Mouse (Mus musculus): ENCODE measurements around the gene Tbc1d17. TPM values are rescaled to one million over a fixed set of nuclear protein-coding genes. Genes with fewer than 3 reads are reported as not detected.

Gene Tbc1d17
- total and polyA plus RNA-seq, 2 experiments from 2014 or later: 98.5 to 103 TPM

DNA sequence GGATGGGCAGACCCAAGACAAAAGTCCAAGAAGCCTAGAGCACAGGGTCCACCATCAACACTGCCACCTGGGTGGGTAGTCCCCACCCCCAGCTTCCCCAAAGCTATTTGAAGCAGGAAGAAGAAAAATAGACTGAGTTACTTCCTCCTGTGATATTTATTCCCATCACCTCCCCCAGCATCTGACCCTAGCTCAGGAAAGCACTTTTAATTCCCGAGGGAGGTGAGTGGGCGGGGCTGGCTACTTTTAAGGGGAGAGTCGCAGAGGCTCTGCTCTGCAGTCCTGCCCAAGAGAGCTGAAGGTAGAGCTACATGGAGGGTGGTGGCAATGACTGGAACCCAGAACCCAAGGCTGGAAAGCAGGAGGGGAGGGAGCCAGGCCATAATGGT lies 12.9 kb downstream of the Tbc1d17 start:
- H3K4me3 ChIP-seq (ENCODE audit: low read length): no peak overlapping the region
- peaks cover 9% of the 10 kb centered on the region; the same call in 1 of the 2 replicates for H3K4me1 ChIP-seq (ENCODE audit: insufficient read depth, low read length)
- TF ChIP-seq CTCF (IDR thresholded peaks at IDR 0.05; ENCODE audit: low read depth): no peak
- ATAC-seq (no peak), DNase-seq (ENCODE audit: low spot score) (no peak)
- WGBS: 59% methylated on average over 3 of the region's 3 CpGs
- no peaks in the 10 kb centered on the region for H3K9me3 ChIP-seq (ENCODE audit: low read length)
- no peak overlapping the region for H3K4me2 ChIP-seq (ENCODE audit: low read depth, low read length)
- peaks cover 11% of the 10 kb centered on the region; the same call in 1 of the 2 replicates for H3K36me3 ChIP-seq (ENCODE audit: insufficient read depth, low read length)
- H3K9ac ChIP-seq (replicated peaks; ENCODE audit: low read length): no peak overlapping the region
- no peaks in the 10 kb centered on the region for H3K27me3 ChIP-seq (ENCODE audit: insufficient read depth, low read length)
- no peak overlapping the region for H3K27ac ChIP-seq

DNA sequence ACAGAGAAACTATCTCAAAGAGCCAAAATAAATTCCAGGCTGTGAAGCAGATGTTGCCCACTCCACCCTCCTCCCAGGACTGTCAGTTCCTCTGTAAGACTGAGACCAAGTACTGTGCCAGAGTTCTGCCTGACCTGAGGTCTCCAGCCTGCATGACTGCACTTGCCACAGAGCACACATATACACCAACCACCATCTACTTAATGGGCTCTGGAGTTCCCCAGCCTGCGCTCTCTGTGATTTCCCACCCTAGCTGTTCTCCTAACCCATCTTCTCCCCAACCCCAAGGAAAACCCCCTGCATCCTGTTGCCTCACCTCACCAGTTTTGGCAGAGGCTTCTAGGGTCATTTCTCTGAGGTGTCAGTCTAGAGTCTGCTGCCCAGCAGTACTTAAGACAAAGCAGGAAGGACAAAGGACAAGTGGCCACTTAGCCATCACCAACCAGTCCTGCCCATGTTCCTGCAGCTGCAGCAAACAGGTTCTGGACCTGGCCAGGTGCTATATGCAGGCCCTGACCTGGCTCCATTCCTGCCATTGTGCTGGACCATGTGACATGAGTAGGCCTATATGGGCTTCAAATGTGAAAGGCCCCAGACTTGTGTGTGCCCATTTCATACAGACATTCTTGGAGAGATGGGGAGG lies 13.4 kb downstream of the Tbc1d17 start:
- Histone ChIP-seq H3K9ac (replicated peaks; ENCODE audit: low read length) (no peak overlapping the region), H3K4me1 (ENCODE audit: insufficient read depth, low read length) (peaks cover 9% of the 10 kb centered on the region; the same call in 1 of the 2 replicates), H3K27ac (no peak overlapping the region), H3K9me3 (ENCODE audit: low read length) (no peaks in the 10 kb centered on the region), H3K4me3 (ENCODE audit: low read length) (no peak overlapping the region), H3K36me3 (ENCODE audit: insufficient read depth, low read length) (peaks cover 16% of the 10 kb centered on the region), H3K27me3 (ENCODE audit: insufficient read depth, low read length) (no peaks in the 10 kb centered on the region), H3K4me2 (ENCODE audit: low read depth, low read length) (no peak overlapping the region)
- DNase-seq (ENCODE audit: low spot score) (no peak), ATAC-seq (no peak)
- TF ChIP-seq CTCF (IDR thresholded peaks at IDR 0.05; ENCODE audit: low read depth): no peak
- WGBS: 79% methylated on average over 1 of the region's 1 CpGs

DNA sequence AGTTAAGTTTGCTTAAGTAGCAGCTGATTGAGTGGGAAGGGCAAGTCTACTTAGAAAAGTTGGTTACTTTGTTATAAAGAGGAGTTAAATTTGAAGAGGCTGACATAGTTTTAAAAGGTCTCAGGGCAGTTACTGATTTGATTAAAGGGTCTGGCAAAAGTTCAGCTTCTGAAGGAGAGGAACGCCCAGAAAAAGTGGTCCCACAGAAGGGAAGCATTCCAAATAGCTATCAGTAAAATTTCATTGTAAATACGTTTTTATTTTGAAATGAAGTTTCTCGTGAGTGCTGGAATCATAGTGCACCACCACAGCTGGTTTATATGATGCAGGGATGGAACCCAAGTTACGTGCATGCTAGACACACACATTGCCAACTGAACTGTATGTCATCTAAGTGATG lies 16.1 kb downstream of the Tbc1d17 start:
- no peak for ATAC-seq
- Histone ChIP-seq H3K4me2 (ENCODE audit: low read depth, low read length) (no peak overlapping the region), H3K9me3 (ENCODE audit: low read length) (no peaks in the 10 kb centered on the region), H3K36me3 (ENCODE audit: insufficient read depth, low read length) (peaks cover 35% of the 10 kb centered on the region), H3K4me1 (ENCODE audit: insufficient read depth, low read length) (no peaks in the 10 kb centered on the region), H3K27ac (no peak overlapping the region), H3K9ac (replicated peaks; ENCODE audit: low read length) (no peak overlapping the region), H3K27me3 (ENCODE audit: insufficient read depth, low read length) (no peaks in the 10 kb centered on the region), H3K4me3 (ENCODE audit: low read length) (no peak overlapping the region)
- DNase-seq (ENCODE audit: low spot score): no peak
- TF ChIP-seq CTCF (IDR thresholded peaks at IDR 0.05; ENCODE audit: low read depth): no peak
- WGBS: 80% methylated on average over 4 of the region's 4 CpGs

DNA sequence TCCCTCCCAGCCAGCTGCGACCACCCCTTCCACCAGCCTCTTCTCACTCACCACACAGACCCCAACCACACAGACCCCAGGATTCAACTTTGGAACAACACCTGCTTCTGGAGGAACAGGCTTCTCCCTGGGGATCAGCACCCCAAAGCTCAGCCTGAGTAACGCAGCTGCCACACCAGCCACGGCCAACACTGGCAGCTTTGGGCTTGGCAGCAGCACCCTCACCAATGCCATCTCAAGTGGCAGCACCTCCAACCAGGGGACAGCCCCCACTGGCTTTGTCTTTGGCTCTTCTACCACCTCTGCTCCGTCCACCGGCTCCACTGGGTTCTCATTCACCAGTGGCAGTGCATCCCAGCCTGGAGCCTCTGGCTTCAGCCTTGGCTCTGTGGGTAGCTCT lies 20.2 kb downstream of the Tbc1d17 start:
- no peak overlapping the region for H3K27ac ChIP-seq
- H3K4me1 ChIP-seq (ENCODE audit: insufficient read depth, low read length): no peaks in the 10 kb centered on the region
- H3K36me3 ChIP-seq (ENCODE audit: insufficient read depth, low read length): peaks cover 35% of the 10 kb centered on the region
- ATAC-seq (no peak), DNase-seq (ENCODE audit: low spot score) (no peak)
- no peaks in the 10 kb centered on the region for H3K9me3 ChIP-seq (ENCODE audit: low read length)
- 84% methylated on average over 5 of the region's 5 CpGs for WGBS
- TF ChIP-seq CTCF (IDR thresholded peaks at IDR 0.05; ENCODE audit: low read depth): no peak
- no peak overlapping the region for H3K4me2 ChIP-seq (ENCODE audit: low read depth, low read length)
- no peak overlapping the region for H3K9ac ChIP-seq (replicated peaks; ENCODE audit: low read length)
- H3K27me3 ChIP-seq (ENCODE audit: insufficient read depth, low read length): no peaks in the 10 kb centered on the region
- no peak overlapping the region for H3K4me3 ChIP-seq (ENCODE audit: low read length)

DNA sequence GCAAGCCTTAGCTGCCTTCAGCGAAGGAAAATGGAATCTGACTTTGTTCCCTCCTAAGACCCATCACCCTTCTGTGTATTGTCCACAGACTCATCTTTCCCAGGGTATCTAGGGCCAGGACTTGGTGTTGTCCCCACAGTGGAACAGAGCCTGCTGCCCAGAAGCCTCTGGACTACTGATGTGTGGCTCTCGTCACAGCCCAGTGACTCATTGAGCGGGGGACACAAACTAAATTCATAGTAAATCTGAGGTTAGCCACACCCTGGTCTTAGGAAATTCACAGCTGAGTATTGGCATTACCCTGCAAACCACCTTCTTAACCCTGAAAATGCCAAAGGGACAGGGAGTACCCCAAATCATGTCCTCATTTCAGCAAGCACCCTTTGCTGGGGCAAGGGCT lies 22.1 kb downstream of the Tbc1d17 start:
- H3K36me3 ChIP-seq (ENCODE audit: insufficient read depth, low read length): peaks cover 30% of the 10 kb centered on the region
- no peaks in the 10 kb centered on the region for H3K4me1 ChIP-seq (ENCODE audit: insufficient read depth, low read length)
- TF ChIP-seq CTCF (IDR thresholded peaks at IDR 0.05; ENCODE audit: low read depth): no peak
- H3K27ac ChIP-seq: no peak overlapping the region
- no peak overlapping the region for H3K4me3 ChIP-seq (ENCODE audit: low read length)
- WGBS: 85% methylated on average over 3 of the region's 3 CpGs
- ATAC-seq (no peak), DNase-seq (ENCODE audit: low spot score) (no peak)
- H3K9ac ChIP-seq (replicated peaks; ENCODE audit: low read length): no peak overlapping the region
- no peaks in the 10 kb centered on the region for H3K9me3 ChIP-seq (ENCODE audit: low read length)
- no peak overlapping the region for H3K4me2 ChIP-seq (ENCODE audit: low read depth, low read length)
- no peaks in the 10 kb centered on the region for H3K27me3 ChIP-seq (ENCODE audit: insufficient read depth, low read length)

DNA sequence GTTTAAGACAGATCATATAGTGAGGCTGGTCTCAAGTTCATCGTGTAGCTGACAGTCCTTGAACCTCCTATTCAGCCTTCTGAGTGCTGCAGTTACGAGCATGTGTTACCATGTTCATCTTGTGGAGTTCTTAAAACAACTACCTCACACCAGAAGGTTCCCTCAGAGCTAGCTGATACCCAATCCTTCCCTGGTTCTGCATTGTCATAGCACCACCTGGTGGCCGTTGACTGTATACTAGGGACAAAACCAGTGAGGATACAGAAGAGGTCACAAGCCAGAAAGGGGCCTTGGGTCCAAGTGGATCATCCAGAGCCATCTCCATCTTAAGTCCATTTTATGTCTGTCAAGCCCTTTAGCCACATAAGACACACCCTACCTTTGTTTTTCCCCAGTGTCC lies 24.0 kb downstream of the Tbc1d17 start:
- 20% methylated on average over 3 of the region's 3 CpGs for WGBS
- ATAC-seq (peak; percentile 70; the same call in 1 of the 2 replicates), DNase-seq (ENCODE audit: low spot score) (peak; percentile 90)
- H3K27me3 ChIP-seq (ENCODE audit: insufficient read depth, low read length): no peaks in the 10 kb centered on the region
- no peak overlapping the region for H3K4me2 ChIP-seq (ENCODE audit: low read depth, low read length)
- no peak overlapping the region for H3K4me3 ChIP-seq (ENCODE audit: low read length)
- H3K4me1 ChIP-seq (ENCODE audit: insufficient read depth, low read length): no peaks in the 10 kb centered on the region; the same call in 1 of the 2 replicates
- no peak overlapping the region for H3K9ac ChIP-seq (replicated peaks; ENCODE audit: low read length)
- no peaks in the 10 kb centered on the region for H3K9me3 ChIP-seq (ENCODE audit: low read length)
- H3K36me3 ChIP-seq (ENCODE audit: insufficient read depth, low read length): peaks cover 13% of the 10 kb centered on the region
- no peak overlapping the region for H3K27ac ChIP-seq
- TF ChIP-seq CTCF (IDR thresholded peaks at IDR 0.05; ENCODE audit: low read depth): peak; percentile 95

DNA sequence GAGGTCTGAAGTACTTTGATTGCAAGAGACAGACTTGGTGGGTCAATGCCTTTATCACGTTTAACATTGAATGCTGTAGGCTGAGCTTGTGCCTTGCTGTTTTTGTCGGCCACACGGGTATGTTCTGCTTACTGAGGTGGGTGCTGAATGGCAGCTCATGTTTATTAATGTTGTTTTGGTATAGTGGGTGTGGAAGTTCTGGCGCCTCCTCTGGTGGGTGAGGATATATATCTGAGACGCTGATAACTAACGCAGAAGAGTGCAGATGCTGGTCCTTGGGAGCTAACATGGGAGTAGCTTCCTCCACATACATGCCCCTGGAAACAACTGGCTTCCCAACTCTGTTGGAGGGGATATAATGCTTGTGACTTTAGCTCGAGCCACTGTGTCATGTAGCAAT lies 25.5 kb downstream of the Tbc1d17 start:
- Histone ChIP-seq H3K36me3 (ENCODE audit: insufficient read depth, low read length) (no peaks in the 10 kb centered on the region; the same call in 1 of the 2 replicates), H3K4me2 (ENCODE audit: low read depth, low read length) (no peak overlapping the region), H3K4me3 (ENCODE audit: low read length) (no peak overlapping the region), H3K9ac (replicated peaks; ENCODE audit: low read length) (no peak overlapping the region), H3K27me3 (ENCODE audit: insufficient read depth, low read length) (no peaks in the 10 kb centered on the region), H3K9me3 (ENCODE audit: low read length) (no peaks in the 10 kb centered on the region), H3K4me1 (ENCODE audit: insufficient read depth, low read length) (peaks cover 8% of the 10 kb centered on the region), H3K27ac (no peak overlapping the region)
- TF ChIP-seq CTCF (IDR thresholded peaks at IDR 0.05; ENCODE audit: low read depth): peak; percentile 53
- WGBS: 36% methylated on average over 7 of the region's 7 CpGs
- ATAC-seq (no peak), DNase-seq (ENCODE audit: low spot score) (no peak)

All from hindbrain, postnatal 0 days (tissue).